Mouse (Mus musculus) kidney, embryonic 15.5 days (tissue): ENCODE data around the gene Arhgef7. TPM values are rescaled to one million over a fixed set of nuclear protein-coding genes. Genes with fewer than 3 reads are reported as not detected.

Experiments
- ATAC-seq: fragments of 200-750 bp; cut with Nextera tagmentation; replicated peaks from 2 replicates; pipeline ENCODE4 v1.8.0; 2017; ENCODE audit warnings: moderate TSS enrichment; ENCODE audit not compliant: low FRiP score
- H3K27ac ChIP-seq: fragments of 300-500 bp; sonication (generic); 2 replicates; pipeline ENCODE4 v1.5.1; 2015; ENCODE audit warnings: mild to moderate bottlenecking, inconsistent platforms
- H3K27me3 ChIP-seq: fragments of 300-500 bp; sonication (generic); 2 replicates; pipeline ENCODE4 v1.6.1; 2015; ENCODE audit warnings: inconsistent platforms
- H3K36me3 ChIP-seq: fragments of 300-500 bp; sonication (generic); 2 replicates; pipeline ENCODE4 v1.6.1; 2015; ENCODE audit warnings: inconsistent platforms
- H3K4me1 ChIP-seq: fragments of 300-500 bp; sonication (generic); 2 replicates; pipeline ENCODE4 v1.6.1; 2015; ENCODE audit warnings: inconsistent platforms
- H3K4me2 ChIP-seq: fragments of 300-500 bp; sonication (generic); 2 replicates; pipeline ENCODE4 v1.6.1; 2015; ENCODE audit warnings: moderate library complexity, mild to moderate bottlenecking, inconsistent platforms
- H3K4me3 ChIP-seq: fragments of 300-500 bp; sonication (generic); replicated peaks from 2 replicates; pipeline ENCODE4 v1.5.1; 2015; ENCODE audit warnings: mild to moderate bottlenecking, inconsistent platforms
- H3K9ac ChIP-seq: fragments of 300-500 bp; sonication (generic); 2 replicates; pipeline ENCODE4 v1.6.1; 2015; ENCODE audit warnings: mild to moderate bottlenecking, inconsistent platforms
- H3K9me3 ChIP-seq: fragments of 300-500 bp; sonication (generic); replicated peaks from 2 replicates; pipeline ENCODE4 v1.6.1; 2016; ENCODE audit warnings: inconsistent platforms
- WGBS: fragments of 180-500 bp; shearing (Covaris S2); methylation state at CpG from one replicate; pipeline ENCODE4 v1.1.7; 2015; ENCODE audit warnings: mixed read lengths; 5-methylcytosine and 5-hydroxymethylcytosine counted together
- polyA plus RNA-seq: library from polyadenylated mRNA; unstranded; fragments of >200 nt; fragmentation: Nextera tagmentation; extraction: Ambion mirVana; gene quantifications from 2 replicates; pipeline ENCODE4 v1.2.1, GENCODE M21; 2015

Gene Arhgef7
- polyA plus RNA-seq, 1 experiment from 2014 or later, result 40.1 TPM

GRCm38 (mm10) chr8:11753155-11753941 lies 25.8 kb downstream of the Arhgef7 start:
- no peaks in the 10 kb centered on the region for H3K9me3 ChIP-seq
- H3K36me3 ChIP-seq, result no peaks in the 10 kb centered on the region
- WGBS, result 71% methylated on average over 11 of the region's 11 CpGs
- no peaks in the 10 kb centered on the region for H3K27me3 ChIP-seq
- ATAC-seq, result no peak
- no peak overlapping the region for H3K4me2 ChIP-seq
- peaks cover 9% of the 10 kb centered on the region for H3K4me1 ChIP-seq
- no peak overlapping the region for H3K4me3 ChIP-seq
- H3K27ac ChIP-seq, result no peak overlapping the region
- no peak overlapping the region for H3K9ac ChIP-seq

- Histone ChIP-seq H3K9me3 (no peaks in the 10 kb centered on the region), H3K4me3 (no peak overlapping the region), H3K27me3 (no peaks in the 10 kb centered on the region), H3K36me3 (no peaks in the 10 kb centered on the region), H3K4me2 (no peak overlapping the region), H3K4me1 (peaks cover 17% of the 10 kb centered on the region), H3K9ac (no peak overlapping the region), H3K27ac (no peak overlapping the region)
- no peak for ATAC-seq
Measured at GRCm38 (mm10) chr8:11754723-11755122, 27.2 kb downstream of the Arhgef7 start.

GRCm38 (mm10) chr8:11755873-11756272 lies 28.4 kb downstream of the Arhgef7 start:
- Histone ChIP-seq H3K36me3 (no peaks in the 10 kb centered on the region), H3K4me3 (no peak overlapping the region), H3K27me3 (no peaks in the 10 kb centered on the region), H3K27ac (no peak overlapping the region), H3K4me2 (no peak overlapping the region), H3K9me3 (no peaks in the 10 kb centered on the region), H3K9ac (no peak overlapping the region), H3K4me1 (peaks cover 17% of the 10 kb centered on the region)
- 14% methylated on average over 5 of the region's 5 CpGs for WGBS
- no peak for ATAC-seq

GRCm38 (mm10) chr8:11757568-11758481 lies 30.3 kb downstream of the Arhgef7 start:
- Histone ChIP-seq H3K4me1 (peaks cover 17% of the 10 kb centered on the region), H3K9me3 (no peaks in the 10 kb centered on the region), H3K27me3 (no peaks in the 10 kb centered on the region), H3K9ac (peak overlapping the region; percentile 95), H3K4me3 (peak overlapping the region; percentile 91), H3K27ac (peak overlapping the region; percentile 94), H3K36me3 (no peaks in the 10 kb centered on the region), H3K4me2 (peak overlapping the region; percentile 83)
- WGBS, result 1% methylated on average over 58 of the region's 59 CpGs
- ATAC-seq, result peak; percentile 96

GRCm38 (mm10) chr8:11758482-11759281 lies 31.2 kb downstream of the Arhgef7 start:
- H3K9ac ChIP-seq, result peak overlapping the region; percentile 95
- H3K4me3 ChIP-seq, result peak overlapping the region; percentile 91
- H3K9me3 ChIP-seq, result no peaks in the 10 kb centered on the region
- no peaks in the 10 kb centered on the region for H3K36me3 ChIP-seq
- under 1% methylated on average over 53 of the region's 53 CpGs for WGBS
- peaks cover 17% of the 10 kb centered on the region for H3K4me1 ChIP-seq
- H3K4me2 ChIP-seq, result peak overlapping the region; percentile 83
- peak overlapping the region; percentile 94 for H3K27ac ChIP-seq
- peak; percentile 37 for ATAC-seq
- H3K27me3 ChIP-seq, result no peaks in the 10 kb centered on the region

- no peak overlapping the region for H3K4me3 ChIP-seq
- no peak overlapping the region for H3K4me2 ChIP-seq
- no peak for ATAC-seq
- H3K4me1 ChIP-seq, result peaks cover 17% of the 10 kb centered on the region
- H3K27me3 ChIP-seq, result no peaks in the 10 kb centered on the region
- H3K9ac ChIP-seq, result no peak overlapping the region
- WGBS, result 87% methylated on average over 6 of the region's 6 CpGs
- H3K9me3 ChIP-seq, result no peaks in the 10 kb centered on the region
- H3K27ac ChIP-seq, result no peak overlapping the region
- no peaks in the 10 kb centered on the region for H3K36me3 ChIP-seq
Measured at GRCm38 (mm10) chr8:11761551-11761950, 34.0 kb downstream of the Arhgef7 start.

GRCm38 (mm10) chr8:11762048-11762447 lies 34.5 kb downstream of the Arhgef7 start:
- Histone ChIP-seq H3K9ac (no peak overlapping the region), H3K4me1 (peaks cover 14% of the 10 kb centered on the region), H3K9me3 (no peaks in the 10 kb centered on the region), H3K36me3 (peaks cover 2% of the 10 kb centered on the region; the same call in 1 of the 2 replicates), H3K4me3 (no peak overlapping the region), H3K4me2 (no peak overlapping the region), H3K27ac (no peak overlapping the region), H3K27me3 (no peaks in the 10 kb centered on the region)
- WGBS, result 86% methylated on average over 5 of the region's 5 CpGs
- ATAC-seq, result no peak

GRCm38 (mm10) chr8:11762821-11763220 lies 35.3 kb downstream of the Arhgef7 start:
- 94% methylated on average over 7 of the region's 7 CpGs for WGBS
- no peak for ATAC-seq
- Histone ChIP-seq H3K4me3 (no peak overlapping the region), H3K4me1 (peaks cover 8% of the 10 kb centered on the region), H3K27ac (no peak overlapping the region), H3K27me3 (no peaks in the 10 kb centered on the region), H3K9ac (no peak overlapping the region), H3K36me3 (peaks cover 10% of the 10 kb centered on the region; the same call in 1 of the 2 replicates), H3K9me3 (no peaks in the 10 kb centered on the region), H3K4me2 (no peak overlapping the region)

GRCm38 (mm10) chr8:11767213-11767840 lies 39.8 kb downstream of the Arhgef7 start:
- Histone ChIP-seq H3K4me2 (no peak overlapping the region), H3K27me3 (no peaks in the 10 kb centered on the region), H3K4me3 (no peak overlapping the region), H3K9me3 (no peaks in the 10 kb centered on the region), H3K36me3 (peaks cover 13% of the 10 kb centered on the region; the same call in 1 of the 2 replicates), H3K4me1 (no peaks in the 10 kb centered on the region), H3K27ac (no peak overlapping the region), H3K9ac (no peak overlapping the region)
- ATAC-seq, result no peak
- WGBS, result 87% methylated on average over 5 of the region's 5 CpGs

- Histone ChIP-seq H3K9me3 (no peaks in the 10 kb centered on the region), H3K4me2 (no peak overlapping the region), H3K36me3 (peaks cover 13% of the 10 kb centered on the region; the same call in 1 of the 2 replicates), H3K27me3 (no peaks in the 10 kb centered on the region), H3K27ac (no peak overlapping the region), H3K4me3 (no peak overlapping the region), H3K9ac (no peak overlapping the region), H3K4me1 (peaks cover 24% of the 10 kb centered on the region)
- no peak for ATAC-seq
- WGBS, result 92% methylated on average over 6 of the region's 6 CpGs
Measured at GRCm38 (mm10) chr8:11770001-11770400, 42.5 kb downstream of the Arhgef7 start.

- Histone ChIP-seq H3K36me3 (peaks cover 13% of the 10 kb centered on the region; the same call in 1 of the 2 replicates), H3K27ac (no peak overlapping the region), H3K9me3 (no peaks in the 10 kb centered on the region), H3K27me3 (no peaks in the 10 kb centered on the region), H3K9ac (no peak overlapping the region), H3K4me3 (no peak overlapping the region), H3K4me1 (peaks cover 30% of the 10 kb centered on the region), H3K4me2 (no peak overlapping the region)
- no peak for ATAC-seq
- 78% methylated on average over 7 of the region's 7 CpGs for WGBS
Measured at GRCm38 (mm10) chr8:11770521-11771080, 43.1 kb downstream of the Arhgef7 start.
